Mouse (Mus musculus): ENCODE results near the gene Sesn2.
"Not testable (repeated sequence)": the region's sequence is repeated elsewhere in the genome, so short reads cannot be mapped to it uniquely, and the experiment has no call there.

Sesn2 gene

DNA sequence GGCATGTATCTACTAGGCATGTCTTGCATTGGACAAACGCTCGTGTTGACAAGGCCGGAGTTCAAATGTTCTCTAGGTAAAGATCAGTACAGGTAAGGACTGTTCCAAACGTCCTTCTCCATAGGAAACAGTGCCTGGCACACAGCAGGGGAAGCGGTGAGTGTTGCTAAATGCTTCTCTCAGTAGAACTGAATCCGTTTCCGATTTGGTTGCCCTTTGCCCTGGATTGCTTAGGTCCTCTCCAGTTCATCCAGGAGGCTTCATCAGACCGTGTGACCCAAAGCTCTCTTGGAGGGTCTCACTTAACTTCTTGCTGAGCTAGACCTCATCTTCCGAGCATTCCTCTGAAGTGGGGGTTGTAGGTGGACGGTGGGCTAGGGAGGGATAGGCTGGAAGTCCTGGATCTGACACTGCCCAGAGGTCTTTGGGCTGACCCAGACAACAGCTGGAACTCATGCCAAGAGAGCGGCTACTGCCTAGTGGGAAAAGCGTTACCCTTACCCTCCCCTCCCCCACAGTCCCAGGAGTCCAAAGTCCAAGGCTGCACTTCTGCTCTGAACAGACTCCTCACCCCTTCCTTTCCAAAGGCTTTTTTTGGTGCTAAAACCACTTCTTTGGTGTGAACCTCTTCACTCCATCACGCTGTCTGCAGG lies 27.2 kb downstream of the Sesn2 start:
- DNase-seq (ENCODE audit: low read depth) = no peak

DNA sequence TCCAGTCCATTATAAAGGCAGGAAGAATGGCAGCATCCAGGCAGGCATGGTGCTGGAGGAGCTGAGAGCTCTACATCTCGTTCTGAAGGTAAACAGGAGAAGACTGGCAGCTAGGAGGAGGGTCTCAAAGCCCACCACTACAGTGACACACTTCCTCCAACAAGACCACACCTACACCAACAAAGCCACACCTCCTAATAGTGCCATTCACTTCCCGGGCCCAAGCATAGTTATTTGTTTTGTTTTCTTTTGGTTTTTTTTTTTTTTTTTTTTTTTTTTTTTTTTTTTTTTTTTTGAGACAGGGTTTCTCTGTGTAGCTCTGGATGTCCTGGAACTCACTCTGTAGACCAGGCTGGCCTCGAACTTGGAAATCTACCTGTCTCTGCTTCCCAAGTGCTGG lies 28.2 kb downstream of the Sesn2 start:
- DNase-seq (ENCODE audit: low read depth) = not testable (repeated sequence)

DNA sequence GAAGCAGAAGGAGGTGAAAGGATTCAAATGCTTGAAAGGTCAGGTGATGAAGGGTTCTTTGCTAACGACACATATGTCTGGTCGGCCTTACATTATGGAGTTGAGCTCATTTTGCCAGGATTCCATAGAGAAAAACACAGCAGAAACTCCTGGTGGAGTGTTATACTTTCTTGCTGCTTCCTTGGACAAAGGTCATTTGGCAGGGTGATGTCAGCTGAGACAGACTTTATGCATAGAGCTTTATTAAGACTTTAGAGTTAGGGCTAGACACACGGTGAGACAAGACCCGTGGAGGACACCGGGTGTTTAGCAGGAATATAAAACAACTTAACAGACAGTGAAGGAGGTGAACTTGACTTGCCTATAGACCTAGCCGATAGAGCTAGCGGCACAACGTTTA lies 32.5 kb downstream of the Sesn2 start:
- DNase-seq (ENCODE audit: low read depth) = no peak

DNA sequence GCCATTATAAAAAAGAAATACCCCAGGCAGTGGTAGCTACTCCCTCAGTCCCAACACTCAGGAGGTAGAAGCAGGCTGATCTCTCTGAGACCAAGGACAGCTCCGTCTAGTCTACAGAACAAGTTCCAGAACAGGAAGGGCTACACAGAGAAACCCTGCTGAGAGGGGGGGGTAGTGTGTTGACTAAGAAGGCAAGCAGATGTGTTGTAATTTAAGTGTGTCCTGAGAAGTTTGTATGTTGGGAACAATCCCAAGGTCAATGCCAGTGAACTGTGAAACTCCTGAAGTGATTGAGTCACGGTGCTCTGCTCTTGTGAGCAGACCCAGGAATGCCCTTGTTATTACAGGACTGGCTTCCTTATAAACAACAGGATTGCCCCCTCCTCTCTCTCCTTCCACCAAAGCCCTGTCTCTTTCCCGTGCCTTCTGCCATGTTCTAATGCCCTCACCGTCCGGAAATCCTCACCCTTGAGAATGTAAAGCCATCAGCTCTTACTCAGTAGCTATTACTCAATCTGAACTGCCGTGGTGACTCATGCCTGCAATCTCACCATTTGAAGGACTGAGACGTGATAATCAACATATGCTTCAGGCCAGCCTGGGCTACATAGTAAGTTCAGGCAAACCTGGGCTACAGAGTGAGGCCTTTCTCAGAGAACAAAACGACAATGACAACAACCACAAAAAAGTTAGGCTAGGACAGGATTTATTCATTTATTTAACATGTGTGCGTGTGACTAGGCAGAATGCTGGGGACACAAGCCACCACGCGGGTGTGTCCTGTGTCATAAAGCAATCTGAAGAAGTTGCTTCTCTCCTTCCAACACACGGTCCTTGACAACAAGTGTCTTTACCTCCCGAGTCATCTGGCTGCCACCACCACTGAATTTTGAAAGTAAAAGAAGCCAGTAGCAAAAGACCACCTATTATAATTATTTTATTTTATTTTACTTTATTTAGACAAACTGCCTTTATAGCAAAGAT lies 34.1 kb downstream of the Sesn2 start:
- DNase-seq (ENCODE audit: low read depth) = no peak

DNA sequence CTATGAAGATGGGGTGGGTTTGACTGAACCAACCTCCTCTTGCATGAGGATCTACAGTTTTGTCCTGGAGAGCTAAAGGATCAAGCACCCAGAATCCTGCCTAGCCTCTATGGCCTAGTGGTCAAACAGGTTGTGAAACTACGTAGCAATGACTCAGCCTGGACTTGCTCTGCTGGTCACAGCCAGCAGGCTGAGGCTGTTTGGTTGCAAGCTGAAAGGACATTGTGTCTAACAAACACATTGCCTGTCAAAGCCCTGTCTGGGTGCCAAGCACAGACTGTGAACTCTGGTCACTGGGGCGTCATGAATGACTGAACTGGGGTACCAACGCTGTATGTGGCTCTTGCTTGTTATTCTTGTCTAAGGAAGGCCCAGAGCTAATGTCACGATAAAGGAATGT lies 35.7 kb downstream of the Sesn2 start:
- DNase-seq (ENCODE audit: low read depth) = no peak

DNA sequence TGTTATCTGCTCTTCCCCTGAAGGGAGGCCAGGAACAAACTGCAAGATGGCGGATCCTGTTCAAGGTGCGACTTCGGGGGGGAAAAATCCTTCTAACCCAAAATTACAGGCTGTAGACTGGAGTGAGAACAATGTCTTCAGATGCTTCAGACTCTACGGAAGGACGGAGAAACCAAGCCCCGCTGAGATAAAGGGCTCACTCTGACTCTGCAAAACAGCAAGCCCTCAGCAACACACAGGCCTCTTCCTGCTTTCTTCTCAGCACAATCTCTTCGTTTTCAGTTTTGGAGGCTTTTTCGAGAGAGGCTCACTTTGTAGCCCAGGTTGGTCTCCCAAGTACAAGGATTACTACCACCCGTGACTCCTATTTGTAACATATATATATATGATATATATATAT lies 36.9 kb downstream of the Sesn2 start:
- DNase-seq (ENCODE audit: low read depth) = no peak

DNA sequence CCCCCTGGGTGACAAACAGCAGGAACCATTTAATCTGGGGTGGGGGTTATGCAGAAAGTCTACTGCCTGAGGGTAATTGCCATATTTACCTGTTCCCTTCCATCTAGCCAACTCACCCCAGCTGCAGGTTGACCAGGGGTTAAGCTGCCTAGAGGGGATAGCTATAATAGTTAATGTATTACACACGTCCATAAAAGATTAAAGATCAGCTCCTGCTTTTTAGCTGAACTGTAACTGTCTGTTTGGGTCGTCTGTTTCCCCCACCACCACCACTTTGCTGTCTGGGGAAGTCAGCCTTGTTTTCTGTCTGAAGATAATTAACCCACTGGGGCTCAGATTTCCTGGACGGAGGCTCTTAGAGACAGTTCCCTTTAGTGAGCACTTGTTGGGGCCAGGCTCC lies 40.4 kb downstream of the Sesn2 start:
- no peak for DNase-seq (ENCODE audit: low read depth)

DNA sequence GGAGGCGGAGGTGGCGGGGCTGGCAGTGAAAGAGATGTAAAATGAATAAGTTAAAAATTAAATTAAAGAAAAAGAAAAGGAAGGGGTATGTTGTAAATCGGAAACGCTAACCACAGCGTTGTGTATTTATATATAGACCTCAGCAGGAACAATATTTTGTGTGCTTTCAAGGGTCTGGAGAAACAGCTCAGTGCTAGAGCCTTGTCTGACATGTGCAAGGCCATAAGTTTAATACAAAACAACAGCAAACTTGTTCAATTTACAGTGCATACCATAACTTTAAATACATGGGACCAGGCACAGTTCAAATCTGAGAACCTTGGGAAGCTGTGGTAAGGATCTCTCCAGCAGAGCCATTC lies 46.1 kb downstream of the Sesn2 start:
- no peak for DNase-seq (ENCODE audit: low read depth)

DNA sequence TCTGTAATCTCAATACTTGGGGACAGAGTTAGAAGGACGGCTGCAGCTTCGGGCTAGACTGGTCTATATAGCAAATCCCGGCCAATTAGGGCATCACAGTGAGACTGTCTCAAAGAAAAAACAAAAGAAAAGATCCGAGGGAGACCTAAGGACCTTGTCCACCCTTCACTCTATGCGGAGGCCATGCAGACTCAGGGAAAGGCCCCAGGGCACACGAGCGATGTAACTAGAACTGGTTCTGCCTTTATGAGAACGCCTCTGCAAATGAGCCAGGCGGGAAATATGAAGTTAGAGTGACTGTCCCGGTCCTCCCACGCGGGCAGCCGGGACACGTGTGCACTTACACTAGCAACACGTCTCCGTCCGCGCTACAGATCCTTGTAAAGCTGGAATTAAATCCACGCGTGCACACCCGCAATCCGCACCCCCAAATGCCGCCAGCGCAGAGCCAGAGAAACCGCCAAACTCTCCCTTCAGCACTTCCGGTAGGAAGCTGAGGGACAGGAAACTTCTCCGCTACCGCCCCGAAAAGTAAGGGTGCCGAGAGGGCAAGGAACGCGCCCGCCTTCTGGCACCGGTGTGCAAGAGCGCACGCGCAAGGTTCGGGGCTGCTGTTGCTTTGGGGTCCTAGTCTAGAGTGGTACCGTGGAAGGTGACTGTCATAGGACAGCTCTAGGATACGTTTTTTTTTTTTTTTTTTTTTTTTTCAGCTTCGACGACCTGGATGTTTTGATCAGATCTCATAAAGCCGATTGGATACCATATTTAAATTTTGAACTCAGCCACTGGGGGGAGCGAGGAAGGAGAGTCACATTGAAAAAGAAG lies 46.7 kb downstream of the Sesn2 start, which contains the start of gene Med18:
Gene Med18 (minus strand): TSS at position 492 of the 825 bp plus-strand sequence.
- DNase-seq (ENCODE audit: low read depth) = peak; percentile 93

DNA sequence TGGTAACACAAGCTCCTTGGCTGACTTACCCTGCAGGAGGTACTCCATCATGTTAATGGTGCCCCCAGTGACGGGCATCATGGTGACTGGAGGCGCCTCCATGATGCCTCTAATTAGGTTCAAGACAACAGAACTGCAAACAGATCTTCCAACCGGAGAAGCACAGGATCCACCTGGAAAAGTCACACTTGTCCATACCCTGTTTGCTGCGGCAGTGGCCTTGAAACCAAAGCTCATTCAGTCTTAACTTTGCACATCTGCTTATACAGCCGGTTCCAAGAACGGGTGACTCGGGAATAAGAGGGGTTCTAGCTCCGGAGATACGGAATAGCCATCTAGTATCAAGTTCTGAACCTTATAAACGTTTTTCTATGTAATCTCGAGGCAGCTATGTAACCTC lies 47.5 kb downstream of the Sesn2 start:
- DNase-seq (ENCODE audit: low read depth) = no peak

DNA sequence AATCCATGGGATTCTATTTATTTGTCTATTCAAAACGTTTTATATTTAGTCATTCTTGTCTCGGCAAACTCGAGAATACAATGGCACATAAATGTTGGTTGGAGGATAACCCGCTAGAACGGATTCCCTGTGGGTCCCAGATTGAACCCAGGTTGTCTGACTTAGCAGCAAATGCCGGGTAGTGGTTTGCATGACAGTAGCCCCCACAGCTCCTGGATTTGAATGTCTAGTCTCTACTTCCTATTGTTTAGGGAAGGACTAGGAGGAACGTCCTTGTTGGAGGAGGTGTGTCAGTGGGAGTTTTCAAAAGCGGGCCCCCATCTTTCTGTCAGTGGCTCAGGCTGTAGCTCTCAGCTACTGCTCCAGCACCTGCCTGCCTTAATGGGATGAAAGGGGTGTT lies 50.1 kb downstream of the Sesn2 start:
- DNase-seq (ENCODE audit: low read depth) = no peak

DNA sequence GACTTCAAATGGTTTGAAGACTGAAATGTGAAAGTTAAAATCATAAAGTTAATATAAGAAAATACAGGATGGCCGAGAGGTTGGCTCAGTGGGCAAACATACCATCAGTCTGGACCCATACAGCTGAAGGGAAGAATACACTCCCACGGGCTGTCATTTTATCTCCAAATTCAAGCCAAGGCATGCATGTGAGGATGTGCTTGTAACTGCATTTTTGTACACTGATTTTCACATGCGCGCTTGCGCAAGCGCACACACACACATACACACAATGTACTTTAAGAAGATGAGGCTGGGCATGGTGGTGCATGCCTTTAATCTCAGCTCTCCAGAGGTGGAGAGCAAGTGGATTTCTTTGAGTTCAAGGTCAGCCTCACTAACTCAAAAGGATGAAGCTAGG lies 54.7 kb downstream of the Sesn2 start:
- DNase-seq (ENCODE audit: low read depth) = no peak

DNA sequence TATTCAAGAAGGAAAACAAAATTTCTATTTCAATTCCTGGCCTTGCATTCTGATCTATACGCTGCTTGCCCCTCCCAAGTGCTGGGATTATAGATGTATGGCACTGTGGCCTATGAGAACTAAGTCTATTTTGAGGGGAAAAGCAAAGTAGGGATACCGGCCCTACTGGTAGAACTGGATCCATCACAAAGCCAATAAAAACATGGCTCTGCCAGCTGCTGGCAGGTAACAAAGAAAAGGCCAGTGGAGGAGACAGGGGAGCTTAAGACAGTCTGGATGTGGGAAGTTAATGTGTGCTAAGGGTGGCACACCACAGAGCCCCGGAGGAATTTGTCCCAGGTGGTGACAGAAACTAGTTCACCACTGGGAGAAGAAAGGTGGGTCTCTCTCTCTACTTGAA lies 55.2 kb downstream of the Sesn2 start:
- no peak for DNase-seq (ENCODE audit: low read depth)

DNA sequence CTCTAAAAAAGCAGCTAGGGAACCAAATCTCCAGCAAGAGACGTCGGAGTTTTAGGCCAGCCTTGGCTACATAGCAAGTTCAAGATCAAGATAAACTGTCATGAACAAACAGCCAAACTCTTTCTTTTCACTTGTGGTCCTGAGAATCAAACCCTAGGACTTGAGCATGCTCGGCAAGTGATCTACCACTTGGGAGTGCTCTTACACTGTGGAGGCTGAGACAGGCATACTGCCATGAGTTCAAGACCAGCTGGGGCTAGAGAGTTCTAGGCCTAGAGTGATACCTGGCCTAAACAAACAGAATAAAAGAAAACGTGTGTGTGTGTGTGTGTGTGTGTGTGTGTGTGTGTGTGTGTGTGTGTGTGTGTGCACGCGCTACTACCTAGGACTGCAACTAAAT lies 56.1 kb downstream of the Sesn2 start:
- DNase-seq (ENCODE audit: low read depth) = no peak

DNA sequence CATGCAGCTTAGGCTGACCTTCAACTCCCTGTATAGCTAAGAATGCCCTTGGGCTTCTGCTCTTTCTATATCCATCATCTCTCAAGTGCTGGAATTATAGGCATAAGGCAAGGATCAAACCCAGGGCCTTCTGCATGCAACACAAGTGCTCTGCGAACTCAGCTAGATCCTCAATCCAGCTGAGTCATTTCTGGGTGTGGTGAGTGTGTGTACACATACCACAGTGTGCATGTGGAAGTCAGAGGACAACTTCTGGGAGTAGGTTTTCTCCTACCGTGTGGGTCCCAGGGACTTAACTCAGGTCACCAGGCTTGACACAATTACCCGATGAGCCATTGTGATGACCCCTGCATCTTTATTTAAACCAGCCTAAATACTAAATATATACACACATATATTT lies 60.5 kb downstream of the Sesn2 start:
- DNase-seq (ENCODE audit: low read depth) = no peak

DNA sequence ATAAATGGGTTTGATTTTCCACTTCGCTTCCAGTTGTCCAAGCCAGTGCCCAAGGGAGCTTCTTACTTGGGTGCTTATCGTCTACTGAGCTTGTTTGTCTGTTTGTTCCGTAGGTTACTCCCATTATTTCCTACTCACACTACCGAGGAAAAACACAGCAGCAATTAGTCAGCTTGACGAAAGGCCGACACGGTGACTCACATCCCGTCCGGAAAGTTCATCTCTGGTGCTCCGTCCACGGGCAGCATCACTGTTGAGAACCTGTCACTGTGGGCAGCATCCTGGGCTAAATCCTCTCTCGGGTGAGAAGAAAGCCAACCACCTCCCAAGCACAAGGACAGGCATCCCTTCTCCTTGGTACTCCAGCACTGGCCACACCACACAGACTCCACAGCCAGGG lies 64.2 kb downstream of the Sesn2 start:
- DNase-seq (ENCODE audit: low read depth) = no peak

DNA sequence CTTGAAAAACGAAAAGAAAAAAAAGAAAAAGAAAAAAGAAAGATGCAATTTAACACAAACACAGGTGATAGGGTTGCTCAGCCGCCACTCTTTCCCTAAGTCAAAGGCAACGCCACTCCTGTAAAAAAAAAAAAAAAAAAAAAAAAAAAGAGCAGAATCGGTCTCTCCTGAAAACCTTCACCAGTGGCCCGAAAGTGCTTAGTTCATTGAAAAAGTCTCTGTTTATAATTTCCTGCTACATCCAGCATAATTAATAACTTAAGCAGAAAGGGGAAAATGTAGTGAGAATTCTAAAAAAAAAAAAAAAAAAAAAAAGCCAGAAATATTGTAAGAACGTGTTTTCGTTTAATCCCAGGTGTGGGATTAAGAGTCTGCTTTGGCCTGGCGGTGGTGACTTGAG lies 65.8 kb downstream of the Sesn2 start:
- DNase-seq (ENCODE audit: low read depth) = no peak
